In the genomic region with DNA sequence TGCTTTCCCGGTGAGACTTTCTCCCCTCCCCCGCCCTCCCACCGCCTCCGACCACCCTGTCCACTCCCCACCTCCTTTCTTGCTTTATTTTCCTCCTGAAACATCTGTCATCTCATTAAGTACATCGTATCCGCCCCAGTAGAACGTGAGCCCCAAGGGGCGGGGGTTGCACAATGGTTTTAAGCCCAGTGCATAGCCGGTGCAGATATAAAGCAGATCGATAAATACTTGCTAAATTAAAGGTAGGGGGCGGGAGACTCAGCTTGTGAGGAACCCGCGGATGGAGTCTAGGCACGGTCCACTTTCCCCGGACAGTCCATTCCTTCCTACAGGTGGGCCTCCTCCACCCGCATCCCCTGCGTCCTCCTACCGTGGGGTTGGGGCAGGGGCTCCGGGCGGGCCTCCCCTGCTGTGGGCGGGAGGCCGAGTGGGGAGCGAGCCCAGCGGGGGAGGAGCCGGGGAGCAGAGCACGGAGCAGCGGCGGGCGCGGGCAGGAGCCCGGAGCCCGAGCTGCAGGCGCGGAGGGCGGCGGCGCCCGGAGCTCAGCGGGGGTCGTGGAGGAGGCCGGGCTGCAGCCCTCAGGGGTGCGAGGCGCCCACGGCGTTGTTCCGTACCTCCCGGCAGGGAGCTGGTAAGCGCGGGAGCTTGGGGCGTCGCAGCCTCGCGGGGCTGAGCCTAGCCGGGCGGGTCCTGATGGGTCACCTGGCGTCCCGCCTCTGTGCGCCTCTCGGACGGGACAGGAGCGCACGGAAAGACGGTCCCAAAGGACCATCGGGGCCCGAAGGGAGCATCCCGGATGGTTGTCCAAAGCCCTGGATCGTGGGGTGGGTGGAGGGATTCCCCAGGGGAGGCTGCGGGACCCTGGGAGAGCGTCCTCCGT, we compare ENCODE assay signal across 8 mouse cellular contexts. TPM values are rescaled to one million over a fixed set of nuclear protein-coding genes. Genes with fewer than 3 reads are reported as not detected.
A peak's percentile ranks its signal among the peaks of the same experiment; 100 is the strongest.
DNase-seq lines count a peak whose midpoint lies in the region; ATAC-seq and TF ChIP-seq lines count a peak whose summit lies in the region.

No protein-coding gene starts in this region.

- peak overlapping the region; percentile 95 for H3K4me2 ChIP-seq in heart, embryonic 13.5 days
- peak overlapping the region; percentile 91 for H3K4me2 ChIP-seq in forebrain, embryonic 11.5 days (ENCODE audit: low read depth, low read length, severe bottlenecking)
- peak overlapping the region; percentile 96 for H3K4me2 ChIP-seq in limb, embryonic 12.5 days

- no peaks in the 10 kb centered on the region for H3K9me3 ChIP-seq in heart, embryonic 13.5 days
- H3K9me3 ChIP-seq in ES-E14 (ENCODE audit: control insufficient read depth, insufficient read depth, low read depth, low read length) = no peaks in the 10 kb centered on the region
- H3K9me3 ChIP-seq in forebrain, embryonic 11.5 days (ENCODE audit: control insufficient read depth, low read length) = no peaks in the 10 kb centered on the region
- H3K9me3 ChIP-seq in limb, embryonic 12.5 days = no peaks in the 10 kb centered on the region

- peak overlapping the region; percentile 59 for H3K4me3 ChIP-seq in heart, embryonic 13.5 days
- H3K4me3 ChIP-seq in ES-E14 (ENCODE audit: insufficient read depth in 1 of 2, low read depth in 1 of 2, low read length in 2 of 2, poor library complexity in 1 of 2, severe bottlenecking in 1 of 2) = peak overlapping the region; percentile 64 to 82
- peak overlapping the region; percentile 41 for H3K4me3 ChIP-seq in forebrain, embryonic 11.5 days (ENCODE audit: low read depth, low read length)
- H3K4me3 ChIP-seq in limb, embryonic 12.5 days (replicated peaks) = peak overlapping the region; percentile 55

- H3K27ac ChIP-seq in heart, embryonic 13.5 days (replicated peaks) = no peak overlapping the region
- H3K27ac ChIP-seq in ES-E14 (ENCODE audit: insufficient read depth, low read depth, low read length, poor library complexity, severe bottlenecking) = no peak overlapping the region
- no peak overlapping the region for H3K27ac ChIP-seq in forebrain, embryonic 11.5 days (ENCODE audit: low read depth, low read length)
- no peak overlapping the region for H3K27ac ChIP-seq in limb, embryonic 12.5 days

- no peak for DNase-seq in heart, adult 11 months
- DNase-seq in ES-E14 (ENCODE audit: low read depth, low spot score) = no peak
- DNase-seq in forebrain, embryonic 11.5 days (ENCODE audit: low spot score) = peak; percentile 58
- DNase-seq in retina, postnatal 1 day = peak; percentile 55
- DNase-seq in urinary bladder, adult 18-20 months (ENCODE audit: low spot score in 2 of 2) = no peak

- H3K27me3 ChIP-seq in heart, embryonic 13.5 days (replicated peaks) = peaks cover 82% of the 10 kb centered on the region
- peaks cover 29% of the 10 kb centered on the region for H3K27me3 ChIP-seq in forebrain, embryonic 11.5 days (ENCODE audit: control insufficient read depth, insufficient read depth, low read length)
- H3K27me3 ChIP-seq in limb, embryonic 12.5 days = peaks cover 75% of the 10 kb centered on the region

- in situ Hi-C loops in ES-E14 (cut with MboI; ENCODE audit: low sequenced_read_pairs in 2 of 2, unreplicated experiment in 2 of 2) = no loop called here

- 2% methylated on average over 63 of the region's 70 CpGs for WGBS in heart, embryonic 13.5 days
- WGBS in forebrain, embryonic 11.5 days = under 1% methylated on average over 63 of the region's 70 CpGs
- 1% methylated on average over 65 of the region's 70 CpGs for WGBS in limb, embryonic 12.5 days

- no peak for ATAC-seq in heart, embryonic 13.5 days (ENCODE audit: extremely low read depth, insufficient number of reproducible peaks, low FRiP score, low TSS enrichment)
- peak; percentile 36; the same call in 1 of the 2 replicates for ATAC-seq in forebrain, embryonic 11.5 days (replicated peaks; ENCODE audit: low FRiP score)
- peak; percentile 35; the same call in 1 of the 2 replicates for ATAC-seq in limb, embryonic 12.5 days (ENCODE audit: insufficient number of reproducible peaks, insufficient read depth, low FRiP score, low TSS enrichment, low read depth)
- no peak for ATAC-seq in monocyte, adult 5-6 weeks (replicated peaks; ENCODE audit: insufficient number of reproducible peaks, low FRiP score, low TSS enrichment, poor library complexity, severe bottlenecking)

- H3K4me1 ChIP-seq in heart, embryonic 13.5 days = peaks cover 13% of the 10 kb centered on the region
- peaks cover 0 to 4% of the 10 kb centered on the region in 2 experiments; a peak in 2 of 4 replicates for H3K4me1 ChIP-seq in ES-E14 (ENCODE audit: control insufficient read depth in 2 of 2, insufficient read depth in 2 of 2, low read length in 2 of 2, poor library complexity in 1 of 2)
- H3K4me1 ChIP-seq in forebrain, embryonic 11.5 days (replicated peaks; ENCODE audit: control insufficient read depth, insufficient read depth, low read length) = peaks cover 9% of the 10 kb centered on the region; the same call in 1 of the 2 replicates
- H3K4me1 ChIP-seq in limb, embryonic 12.5 days (replicated peaks) = peaks cover 12% of the 10 kb centered on the region

- H3K36me3 ChIP-seq in heart, embryonic 13.5 days = no peaks in the 10 kb centered on the region
- no peaks in the 10 kb centered on the region for H3K36me3 ChIP-seq in ES-E14 (ENCODE audit: control insufficient read depth, insufficient read depth, low read length, poor library complexity, severe bottlenecking)
- H3K36me3 ChIP-seq in forebrain, embryonic 11.5 days (ENCODE audit: control insufficient read depth, insufficient read depth, low read length) = no peaks in the 10 kb centered on the region
- no peaks in the 10 kb centered on the region for H3K36me3 ChIP-seq in limb, embryonic 12.5 days

- H3K9ac ChIP-seq in heart, embryonic 13.5 days = peak overlapping the region; percentile 77
- H3K9ac ChIP-seq in ES-E14 (ENCODE audit: insufficient read depth, low read depth, low read length, poor library complexity, severe bottlenecking) = peak overlapping the region; percentile 62; the same call in 1 of the 2 replicates
- peak overlapping the region; percentile 49 for H3K9ac ChIP-seq in forebrain, embryonic 11.5 days (ENCODE audit: low read length)
- peak overlapping the region; percentile 61 for H3K9ac ChIP-seq in limb, embryonic 12.5 days (replicated peaks)

TF ChIP-seq in ES-E14, 5 proteins besides CTCF, POLR2A, EP300 and RAD21:
- TF ChIP-seq HCFC1 (IDR thresholded peaks at IDR 0.05; ENCODE audit: borderline replicate concordance, insufficient read depth, low read length) = 0 out of 2 replicates have a peak, but pooled peaks have one; percentile 19
- TF ChIP-seq ZNF384 (IDR thresholded peaks at IDR 0.05; ENCODE audit: low read depth, low read length) = no peak

RNA-seq across cellular contexts. Expression of a gene that starts 1.0 kb away (rescaled TPM):
- polyA plus RNA-seq in heart, embryonic 13.5 days (2015; fragmentation: Nextera tagmentation; extraction: Ambion mirVana) = 0.16 TPM in 1 of 2 replicates, not detected in the other
- 0.32 and 1.5 TPM in 2 replicates for total RNA-seq in ES-E14 (2012; rRNA removed)
- polyA plus RNA-seq in forebrain, embryonic 11.5 days (2014; fragmentation: Nextera tagmentation; extraction: Ambion mirVana) = 0.21 and 0.25 TPM in 2 replicates
- polyA plus RNA-seq in limb, embryonic 12.5 days (2016; fragmentation: Nextera tagmentation; extraction: Ambion mirVana) = 0.11 and 0.17 TPM in 2 replicates
- not detected in 3 replicates for total RNA-seq in monocyte, adult 5-6 weeks (2017)

RNA-seq across cellular contexts. Expression of a gene that starts 37.7 kb away (rescaled TPM):
- 0.17 TPM in 1 of 2 replicates, not detected in the other for polyA plus RNA-seq in heart, embryonic 13.5 days (2015; fragmentation: Nextera tagmentation; extraction: Ambion mirVana)
- total RNA-seq in ES-E14 (2012; rRNA removed) = 0.89 and 1.0 TPM in 2 replicates
- not detected in 2 replicates for polyA plus RNA-seq in forebrain, embryonic 11.5 days (2014; fragmentation: Nextera tagmentation; extraction: Ambion mirVana)
- 0.19 TPM in 1 of 2 replicates, not detected in the other for polyA plus RNA-seq in limb, embryonic 12.5 days (2016; fragmentation: Nextera tagmentation; extraction: Ambion mirVana)
- not detected in 3 replicates for total RNA-seq in monocyte, adult 5-6 weeks (2017)

RNA-seq across cellular contexts. Expression of a gene that starts 45.2 kb away (rescaled TPM):
- 89.2 and 100 TPM in 2 replicates for polyA plus RNA-seq in heart, embryonic 13.5 days (2015; fragmentation: Nextera tagmentation; extraction: Ambion mirVana)
- 34.6 and 41.0 TPM in 2 replicates for total RNA-seq in ES-E14 (2012; rRNA removed)
- polyA plus RNA-seq in forebrain, embryonic 11.5 days (2014; fragmentation: Nextera tagmentation; extraction: Ambion mirVana) = 119 and 121 TPM in 2 replicates
- polyA plus RNA-seq in limb, embryonic 12.5 days (2016; fragmentation: Nextera tagmentation; extraction: Ambion mirVana) = 131 and 144 TPM in 2 replicates
- 9.5 to 22.4 TPM (median 11.4 TPM) in 3 replicates for total RNA-seq in monocyte, adult 5-6 weeks (2017)

Comparison
In these comparisons a context has a peak if more than half of its experiments do, and no peak if none do; other contexts are left out.
1. ATAC-seq: peak in forebrain, embryonic 11.5 days (single experiment) and limb, embryonic 12.5 days (single experiment); none in heart, embryonic 13.5 days (single experiment) and monocyte, adult 5-6 weeks (single experiment).
2. DNase-seq: peak in forebrain, embryonic 11.5 days (single experiment) and retina, postnatal 1 day (single experiment); none in heart, adult 11 months (single experiment), ES-E14 (single experiment) and urinary bladder, adult 18-20 months (0 of 2).
3. Peak in every context shown above with its lines, with median percentiles within 50 percentile points of each other: H3K4me2 ChIP-seq, H3K4me3 ChIP-seq and H3K9ac ChIP-seq.